Mouse (Mus musculus) ES-Bruce4 (cell line): Measurements from ENCODE around the gene Slc50a1.

Source experiments
- CTCF ChIP-seq: IDR thresholded peaks from one replicate; pipeline ENCODE4 v1.8.1; 2011; ENCODE audit warnings: low read depth, low read length
- EP300 ChIP-seq: IDR thresholded peaks from 2 replicates; pipeline ENCODE4 v1.6.1; 2011; ENCODE audit warnings: low read depth, low read length; ENCODE audit not compliant: insufficient read depth
- POLR2A ChIP-seq: IDR thresholded peaks from one replicate; pipeline ENCODE4 v1.8.1; 2011; ENCODE audit warnings: low read length; ENCODE audit not compliant: insufficient read depth

DNA sequence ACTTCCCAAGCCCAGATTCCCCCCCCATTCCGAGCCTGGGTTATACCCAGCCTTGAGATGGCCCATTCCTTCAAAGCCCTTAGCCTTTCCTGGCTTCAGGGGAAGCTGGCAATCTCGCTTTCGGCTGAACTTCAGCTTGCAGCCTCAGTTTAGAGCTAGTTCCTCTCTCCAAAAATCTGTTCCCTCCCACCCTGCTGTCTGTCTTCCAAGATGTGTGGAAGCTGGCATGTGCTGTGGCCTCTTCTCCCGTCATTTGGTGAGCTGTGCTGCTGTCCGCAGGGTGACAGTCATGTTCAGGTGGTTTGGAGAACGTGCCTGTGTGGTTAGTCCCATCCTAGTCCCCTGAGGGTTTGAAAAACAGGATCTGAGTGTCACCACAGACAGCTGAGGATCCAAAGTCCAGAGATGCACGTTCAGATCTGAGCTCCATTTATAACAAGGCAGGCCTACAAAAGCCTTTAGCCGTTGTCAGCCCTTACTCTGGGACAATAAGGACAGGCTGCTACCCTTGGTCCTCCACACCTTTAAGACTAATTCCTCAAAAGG lies 25.4 kb upstream of the Slc50a1 start:
- no peak for TF ChIP-seq CTCF
- no peak for TF ChIP-seq POLR2A
- no peak for TF ChIP-seq EP300
